Mouse (Mus musculus): ENCODE results near the gene Foxc2. TPM values are rescaled to one million over a fixed set of nuclear protein-coding genes. Genes with fewer than 3 reads are reported as not detected.
"Not testable (repeated sequence)": the region's sequence is repeated elsewhere in the genome, so short reads cannot be mapped to it uniquely, and the experiment has no call there.

Foxc2 gene
- polyA plus RNA-seq, 1 experiment from 2014 or later, result 0.58 TPM

DNA sequence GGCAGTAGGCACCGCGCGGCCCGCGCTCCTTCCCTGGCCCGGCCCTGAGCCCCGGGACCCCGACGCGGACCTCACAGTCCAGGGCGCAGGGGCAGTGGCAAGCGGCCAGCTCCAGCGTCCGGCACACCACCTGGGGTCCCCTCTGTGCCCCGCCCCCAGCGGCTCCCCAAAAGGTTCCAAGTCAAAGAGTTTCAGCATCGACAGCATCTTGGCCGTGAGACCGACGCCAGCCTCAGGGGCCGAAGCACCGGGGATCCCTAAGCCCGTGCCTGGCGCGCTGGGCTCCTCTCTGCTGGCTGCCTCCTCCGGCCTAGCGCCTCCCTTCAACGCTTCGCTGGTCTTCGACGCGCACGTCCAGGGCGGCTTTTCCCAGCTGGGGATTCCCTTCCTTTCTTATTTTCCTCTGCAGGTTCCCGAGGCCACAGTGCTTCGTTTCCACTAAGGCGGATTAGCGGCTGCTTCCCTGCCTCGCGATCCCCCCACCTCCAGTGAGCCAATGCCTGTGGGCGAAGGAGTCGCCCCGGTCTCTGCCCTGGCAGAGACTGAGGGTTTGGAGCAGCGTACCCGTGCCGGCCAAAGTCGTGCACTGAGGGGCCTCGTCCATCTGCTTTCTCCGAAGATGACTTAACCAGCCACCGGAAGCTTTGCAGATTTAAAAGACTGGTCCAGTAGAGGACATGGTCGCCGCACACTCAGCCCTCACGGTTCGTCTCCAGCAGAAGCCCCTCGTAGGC is 12.7 kb downstream of the Foxc2 start:
- Histone ChIP-seq H3K4me1 (replicated peaks; ENCODE audit: control insufficient read depth, insufficient read depth, low read length) (peaks cover 32% of the 10 kb centered on the region), H3K9ac (ENCODE audit: low read length) (peak overlapping the region; percentile 63)
- no peak for ATAC-seq (ENCODE audit: low read depth)

DNA sequence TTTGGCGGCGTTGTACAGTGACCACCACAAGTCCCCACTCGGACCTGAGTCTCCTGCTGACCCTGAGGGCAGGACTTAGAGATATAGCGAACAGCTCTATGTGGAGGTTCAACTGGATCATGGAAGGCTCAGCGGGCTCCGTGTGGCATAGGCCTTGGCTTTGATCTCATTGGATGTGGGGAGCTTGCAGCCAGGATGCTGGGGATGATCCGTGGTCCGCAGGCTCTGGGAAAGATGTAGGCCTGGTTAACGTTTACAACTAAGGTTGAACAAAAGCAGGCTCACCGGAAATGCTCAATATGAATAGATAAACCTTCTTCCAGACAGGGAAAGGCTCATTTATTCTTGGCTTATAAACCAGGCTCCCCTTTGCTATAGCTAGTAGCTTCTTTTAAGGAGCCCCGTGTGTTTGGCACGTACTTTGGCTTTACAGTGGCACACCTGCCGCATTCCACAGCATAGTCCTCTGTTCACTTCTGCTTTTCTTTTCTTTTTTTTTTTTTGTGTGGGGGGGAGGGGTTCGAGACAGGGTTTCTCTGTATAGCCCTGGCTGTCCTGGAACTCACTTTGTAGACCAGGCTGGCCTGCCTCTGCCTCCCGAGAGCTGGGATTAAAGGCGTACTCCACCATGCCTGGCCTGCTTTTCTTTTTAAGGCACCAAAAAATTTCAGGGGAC is 13.4 kb downstream of the Foxc2 start:
- WGBS, result 25% methylated on average over 16 of the region's 16 CpGs
- H3K27me3 ChIP-seq (ENCODE audit: control insufficient read depth, insufficient read depth, low read depth, low read length), result peaks cover 65% of the 10 kb centered on the region
- no peaks in the 10 kb centered on the region for H3K36me3 ChIP-seq (ENCODE audit: control insufficient read depth, insufficient read depth, low read length)
- no peak for ATAC-seq (ENCODE audit: low read depth)
- peak overlapping the region; percentile 63 for H3K9ac ChIP-seq (ENCODE audit: low read length)
- peaks cover 32% of the 10 kb centered on the region for H3K4me1 ChIP-seq (replicated peaks; ENCODE audit: control insufficient read depth, insufficient read depth, low read length)
- no peaks in the 10 kb centered on the region for H3K9me3 ChIP-seq (ENCODE audit: control insufficient read depth, low read length)
- H3K4me3 ChIP-seq (ENCODE audit: low read length), result peak overlapping the region; percentile 44
- no peak overlapping the region for H3K27ac ChIP-seq (ENCODE audit: low read length)
- H3K4me2 ChIP-seq (ENCODE audit: low read depth, low read length), result peak overlapping the region; percentile 65

More for the DNA sequence above, 12.7 kb downstream of the Foxc2 start:
- WGBS, result 3% methylated on average over 53 of the region's 55 CpGs
- peak overlapping the region; percentile 44 for H3K4me3 ChIP-seq (ENCODE audit: low read length)
- peaks cover 71% of the 10 kb centered on the region for H3K27me3 ChIP-seq (ENCODE audit: control insufficient read depth, insufficient read depth, low read depth, low read length)
- peak overlapping the region; percentile 65 for H3K4me2 ChIP-seq (ENCODE audit: low read depth, low read length)
- peak overlapping the region; percentile 88 for H3K27ac ChIP-seq (ENCODE audit: low read length)
- no peaks in the 10 kb centered on the region for H3K9me3 ChIP-seq (ENCODE audit: control insufficient read depth, low read length)
- H3K36me3 ChIP-seq (ENCODE audit: control insufficient read depth, insufficient read depth, low read length), result no peaks in the 10 kb centered on the region

GRCm38 (mm10) chr8:121130522-121130921 is 14.6 kb downstream of the Foxc2 start:
- peaks cover 56% of the 10 kb centered on the region for H3K27me3 ChIP-seq (ENCODE audit: control insufficient read depth, insufficient read depth, low read depth, low read length)
- no peaks in the 10 kb centered on the region for H3K36me3 ChIP-seq (ENCODE audit: control insufficient read depth, insufficient read depth, low read length)
- H3K4me2 ChIP-seq (ENCODE audit: low read depth, low read length), result peak overlapping the region; percentile 14; the same call in 1 of the 2 replicates
- ATAC-seq (ENCODE audit: low read depth), result no peak
- peak overlapping the region; percentile 21; the same call in 1 of the 2 replicates for H3K4me3 ChIP-seq (ENCODE audit: low read length)
- no peaks in the 10 kb centered on the region for H3K9me3 ChIP-seq (ENCODE audit: control insufficient read depth, low read length)
- WGBS, result 28% methylated on average over 5 of the region's 5 CpGs
- H3K27ac ChIP-seq (ENCODE audit: low read length), result no peak overlapping the region
- H3K4me1 ChIP-seq (replicated peaks; ENCODE audit: control insufficient read depth, insufficient read depth, low read length), result peaks cover 28% of the 10 kb centered on the region
- H3K9ac ChIP-seq (ENCODE audit: low read length), result no peak overlapping the region

DNA sequence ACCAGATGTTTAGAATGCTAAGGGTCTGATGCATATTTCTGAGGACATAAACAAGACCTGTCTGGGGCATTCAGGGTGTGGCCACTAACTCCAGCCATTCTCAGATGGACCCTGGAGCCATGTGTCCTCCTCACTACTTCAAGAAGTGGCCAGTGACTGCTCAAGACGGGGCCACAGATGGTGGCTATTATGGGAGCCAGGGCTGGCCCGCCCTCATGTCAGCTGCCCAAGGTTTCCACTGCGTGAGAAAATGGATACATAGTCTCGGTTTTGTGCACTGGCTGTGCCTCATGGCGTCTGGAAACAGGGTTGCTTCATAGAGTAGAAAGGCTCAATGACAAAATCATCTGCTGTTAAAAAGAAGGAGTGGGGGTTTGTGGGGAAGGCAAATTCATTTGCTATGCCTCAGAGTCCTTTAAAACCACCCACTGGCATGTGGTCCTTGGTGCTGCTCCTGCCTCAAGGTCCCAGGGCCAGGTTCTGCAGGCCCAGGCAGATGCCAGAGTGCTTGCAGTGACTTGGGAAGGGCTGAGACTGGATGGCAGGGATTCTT is 17.1 kb downstream of the Foxc2 start:
- Histone ChIP-seq H3K9me3 (ENCODE audit: control insufficient read depth, low read length) (peaks cover 4% of the 10 kb centered on the region), H3K4me2 (ENCODE audit: low read depth, low read length) (no peak overlapping the region), H3K27ac (ENCODE audit: low read length) (no peak overlapping the region), H3K27me3 (ENCODE audit: control insufficient read depth, insufficient read depth, low read depth, low read length) (peaks cover 32% of the 10 kb centered on the region), H3K36me3 (ENCODE audit: control insufficient read depth, insufficient read depth, low read length) (no peaks in the 10 kb centered on the region), H3K4me3 (ENCODE audit: low read length) (no peak overlapping the region), H3K4me1 (replicated peaks; ENCODE audit: control insufficient read depth, insufficient read depth, low read length) (peaks cover 9% of the 10 kb centered on the region), H3K9ac (ENCODE audit: low read length) (no peak overlapping the region)
- WGBS, result 82% methylated on average over 5 of the region's 5 CpGs
- no peak for ATAC-seq (ENCODE audit: low read depth)

DNA sequence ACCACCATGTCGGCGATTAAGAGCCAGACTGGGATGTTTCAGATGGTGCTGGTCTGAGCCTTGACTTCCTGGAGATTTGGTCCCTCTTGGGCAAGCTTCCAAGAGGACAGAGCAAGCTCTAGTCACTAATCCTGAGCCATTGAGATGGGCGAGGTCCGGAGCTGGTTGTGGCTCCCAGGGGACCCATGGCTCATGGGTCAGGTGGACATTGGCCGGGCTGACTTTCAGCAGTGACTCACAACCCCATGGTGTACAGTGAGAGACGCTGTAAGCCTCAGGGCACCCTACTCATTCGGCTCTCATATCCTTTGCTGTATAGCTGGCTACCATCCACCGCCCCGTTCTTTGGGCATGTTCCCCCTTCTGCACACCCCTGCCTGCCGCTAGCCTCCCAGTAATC is 18.1 kb downstream of the Foxc2 start:
- no peak overlapping the region for H3K27ac ChIP-seq (ENCODE audit: low read length)
- ATAC-seq (ENCODE audit: low read depth), result 0 out of 2 replicates have a peak, but pooled peaks have one; percentile 18
- no peaks in the 10 kb centered on the region; the same call in 1 of the 2 replicates for H3K4me1 ChIP-seq (replicated peaks; ENCODE audit: control insufficient read depth, insufficient read depth, low read length)
- 91% methylated on average over 10 of the region's 10 CpGs for WGBS
- H3K36me3 ChIP-seq (ENCODE audit: control insufficient read depth, insufficient read depth, low read length), result no peaks in the 10 kb centered on the region
- H3K9me3 ChIP-seq (ENCODE audit: control insufficient read depth, low read length), result peaks cover 4% of the 10 kb centered on the region
- H3K27me3 ChIP-seq (ENCODE audit: control insufficient read depth, insufficient read depth, low read depth, low read length), result peaks cover 21% of the 10 kb centered on the region
- H3K9ac ChIP-seq (ENCODE audit: low read length), result no peak overlapping the region
- no peak overlapping the region for H3K4me3 ChIP-seq (ENCODE audit: low read length)
- H3K4me2 ChIP-seq (ENCODE audit: low read depth, low read length), result no peak overlapping the region

GRCm38 (mm10) chr8:121134512-121134911 is 18.5 kb downstream of the Foxc2 start:
- Histone ChIP-seq H3K4me1 (replicated peaks; ENCODE audit: control insufficient read depth, insufficient read depth, low read length) (no peaks in the 10 kb centered on the region; the same call in 1 of the 2 replicates), H3K9ac (ENCODE audit: low read length) (no peak overlapping the region), H3K4me3 (ENCODE audit: low read length) (no peak overlapping the region), H3K9me3 (ENCODE audit: control insufficient read depth, low read length) (peaks cover 4% of the 10 kb centered on the region), H3K27ac (ENCODE audit: low read length) (no peak overlapping the region), H3K4me2 (ENCODE audit: low read depth, low read length) (no peak overlapping the region), H3K36me3 (ENCODE audit: control insufficient read depth, insufficient read depth, low read length) (no peaks in the 10 kb centered on the region), H3K27me3 (ENCODE audit: control insufficient read depth, insufficient read depth, low read depth, low read length) (peaks cover 17% of the 10 kb centered on the region)
- WGBS, result 84% methylated on average over 11 of the region's 11 CpGs
- no peak for ATAC-seq (ENCODE audit: low read depth)

GRCm38 (mm10) chr8:121136856-121137255 is 20.9 kb downstream of the Foxc2 start:
- no peaks in the 10 kb centered on the region for H3K4me1 ChIP-seq (replicated peaks; ENCODE audit: control insufficient read depth, insufficient read depth, low read length)
- H3K4me2 ChIP-seq (ENCODE audit: low read depth, low read length), result no peak overlapping the region
- no peak overlapping the region for H3K27ac ChIP-seq (ENCODE audit: low read length)
- H3K9ac ChIP-seq (ENCODE audit: low read length), result no peak overlapping the region
- no peaks in the 10 kb centered on the region for H3K36me3 ChIP-seq (ENCODE audit: control insufficient read depth, insufficient read depth, low read length)
- ATAC-seq (ENCODE audit: low read depth), result no peak
- H3K27me3 ChIP-seq (ENCODE audit: control insufficient read depth, insufficient read depth, low read depth, low read length), result peaks cover under 1% of the 10 kb centered on the region; the same call in 1 of the 2 replicates
- H3K9me3 ChIP-seq (ENCODE audit: control insufficient read depth, low read length), result peaks cover 4% of the 10 kb centered on the region
- H3K4me3 ChIP-seq (ENCODE audit: low read length), result no peak overlapping the region
- 92% methylated on average over 6 of the region's 6 CpGs for WGBS

DNA sequence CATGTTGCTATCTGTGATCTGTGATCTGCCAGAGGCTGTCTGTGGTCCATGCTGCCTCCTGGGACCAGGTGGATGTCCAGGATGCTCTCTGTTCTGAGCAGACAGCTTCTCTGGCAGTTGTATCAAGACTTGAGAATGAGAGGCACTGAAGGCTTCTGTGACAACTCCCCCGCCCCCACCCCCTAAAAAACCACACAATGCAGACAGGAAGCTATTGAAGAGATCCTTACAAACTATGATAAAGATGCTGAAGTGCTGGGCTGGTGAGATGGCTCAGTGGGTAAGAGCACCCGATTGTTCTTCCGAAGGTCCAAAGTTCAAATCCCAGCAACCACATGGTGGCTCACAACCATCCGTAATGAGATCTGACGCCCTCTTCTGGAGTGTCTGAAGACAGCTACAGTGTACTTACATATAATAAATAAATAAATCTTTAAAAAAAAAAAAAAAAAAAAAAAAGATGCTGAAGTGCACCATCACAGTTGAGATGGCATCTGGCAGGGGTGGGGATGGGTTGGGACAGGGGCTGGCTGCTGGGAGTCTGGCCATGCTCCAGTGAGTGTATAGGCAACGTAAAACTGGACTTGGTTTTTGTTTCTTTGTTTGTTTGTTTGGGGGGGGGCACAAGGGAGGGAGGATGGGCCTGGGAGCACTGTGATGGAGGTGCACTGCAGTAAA is 29.6 kb downstream of the Foxc2 start:
- peaks cover 15% of the 10 kb centered on the region; the same call in 1 of the 2 replicates for H3K27me3 ChIP-seq (ENCODE audit: control insufficient read depth, insufficient read depth, low read depth, low read length)
- H3K4me1 ChIP-seq (replicated peaks; ENCODE audit: control insufficient read depth, insufficient read depth, low read length); H3K9ac ChIP-seq (ENCODE audit: low read length); H3K27ac ChIP-seq (ENCODE audit: low read length); H3K9me3 ChIP-seq (ENCODE audit: control insufficient read depth, low read length); H3K4me2 ChIP-seq (ENCODE audit: low read depth, low read length); H3K36me3 ChIP-seq (ENCODE audit: control insufficient read depth, insufficient read depth, low read length); H3K4me3 ChIP-seq (ENCODE audit: low read length); ATAC-seq (ENCODE audit: low read depth): not testable (repeated sequence)
- WGBS, result 57% methylated on average over 4 of the region's 6 CpGs

All from lung, embryonic 16.5 days (tissue).